Mouse (Mus musculus) liver, adult 2 months (tissue): Measurements from ENCODE around the gene C730034F03Rik. TPM values are rescaled to one million over a fixed set of nuclear protein-coding genes. Genes with fewer than 3 reads are reported as not detected.

ENCODE experiments used
- DNase-seq: peaks from one replicate; pipeline ENCODE4 v3.0.0-alpha.2; 2011; ENCODE audit warnings: low read depth, low spot score; ENCODE audit errors: extremely low read depth
- H3K27ac ChIP-seq: fragments of 200-500 bp; replicated peaks from 2 replicates; pipeline ENCODE4 v1.5.1; 2012; ENCODE audit warnings: low read depth, mild to moderate bottlenecking, control low read depth, inconsistent platforms, low read length; ENCODE audit not compliant: insufficient read depth
- H3K27me3 ChIP-seq: fragments of 200-500 bp; 2 replicates; pipeline ENCODE4 v1.6.1; 2012; ENCODE audit warnings: mild to moderate bottlenecking, moderate library complexity, low read length, inconsistent platforms; ENCODE audit not compliant: control insufficient read depth, insufficient read depth
- H3K36me3 ChIP-seq: fragments of 200-500 bp; 2 replicates; pipeline ENCODE4 v1.6.1; 2012; ENCODE audit warnings: low read length, inconsistent platforms; ENCODE audit not compliant: control insufficient read depth, insufficient read depth
- H3K4me1 ChIP-seq: fragments of 200-500 bp; 2 replicates; pipeline ENCODE4 v1.6.1; 2011; ENCODE audit warnings: low read length; ENCODE audit not compliant: control insufficient read depth, insufficient read depth
- H3K4me3 ChIP-seq: fragments of 200-500 bp; 2 replicates; pipeline ENCODE4 v1.5.1; 2011; ENCODE audit warnings: low read depth, mild to moderate bottlenecking, control low read depth, low read length, moderate library complexity; ENCODE audit not compliant: insufficient read depth
- H3K79me2 ChIP-seq: fragments of 200-500 bp; 2 replicates; pipeline ENCODE4 v1.6.1; 2012; ENCODE audit warnings: inconsistent platforms, mild to moderate bottlenecking, low read length, moderate library complexity; ENCODE audit not compliant: control insufficient read depth, insufficient read depth
- H3K9ac ChIP-seq: fragments of 200-500 bp; 2 replicates; pipeline ENCODE4 v1.6.1; 2012; ENCODE audit warnings: low read depth, mild to moderate bottlenecking, control low read depth, inconsistent platforms, low read length
- CTCF ChIP-seq: fragments of 200-500 bp; IDR thresholded peaks from 2 replicates; pipeline ENCODE4 v1.5.1; 2011; ENCODE audit warnings: low read depth, low read length, control low read depth
- POLR2A ChIP-seq: fragments of 200-500 bp; IDR thresholded peaks from 2 replicates; pipeline ENCODE4 v1.6.1; 2011; ENCODE audit warnings: low read length, control low read depth; ENCODE audit not compliant: insufficient read depth; ENCODE audit errors: extremely low read depth
- WGBS: fragments of 180-500 bp; shearing (Covaris S2); methylation state at CpG from one replicate; pipeline ENCODE4 v1.1.7; 2018; 5-methylcytosine and 5-hydroxymethylcytosine counted together
- polyA plus RNA-seq: library from polyadenylated mRNA; depleted of rRNA; stranded (reverse); fragments of >200 nt; gene quantifications from 2 replicates; pipeline ENCODE4 v1.2.3, GENCODE M21; 2012
- total RNA-seq: library from RNA; depleted of rRNA; stranded (reverse); fragments of >200 nt; gene quantifications from 2 replicates; pipeline ENCODE4 v1.2.3, GENCODE M21; 2014

Gene C730034F03Rik
- total and polyA plus RNA-seq, 2 experiments = 0.83 to 1.6 TPM

DNA sequence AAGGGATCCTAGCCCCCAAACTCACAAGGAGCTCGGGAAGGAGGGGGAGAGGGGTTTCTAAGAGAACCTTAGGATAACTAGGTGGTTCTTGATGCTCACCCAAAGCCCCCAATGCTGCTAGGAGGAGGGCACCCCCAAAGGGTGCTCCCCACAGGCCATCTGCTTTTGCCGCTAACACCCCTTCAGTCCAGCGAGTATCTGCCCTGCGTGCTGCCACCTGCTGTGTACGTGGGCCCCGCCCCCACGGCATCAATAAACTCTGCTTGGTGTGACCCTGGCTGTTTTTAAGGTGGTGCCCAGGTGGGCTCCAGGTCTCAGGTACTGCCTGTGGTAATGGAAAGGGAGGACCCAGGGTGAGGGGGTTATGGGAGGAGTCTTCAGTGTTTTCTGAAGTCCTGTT lies 32.8 kb downstream of the C730034F03Rik start:
- Histone ChIP-seq H3K4me3 (no peak overlapping the region), H3K79me2 (no peaks in the 10 kb centered on the region), H3K27me3 (peaks cover 8% of the 10 kb centered on the region; the same call in 1 of the 2 replicates), H3K27ac (no peak overlapping the region), H3K36me3 (no peaks in the 10 kb centered on the region), H3K4me1 (no peaks in the 10 kb centered on the region), H3K9ac (no peak overlapping the region)
- TF ChIP-seq POLR2A (no peak), CTCF (no peak)
- WGBS = 69% methylated on average over 7 of the region's 7 CpGs
- DNase-seq = no peak

DNA sequence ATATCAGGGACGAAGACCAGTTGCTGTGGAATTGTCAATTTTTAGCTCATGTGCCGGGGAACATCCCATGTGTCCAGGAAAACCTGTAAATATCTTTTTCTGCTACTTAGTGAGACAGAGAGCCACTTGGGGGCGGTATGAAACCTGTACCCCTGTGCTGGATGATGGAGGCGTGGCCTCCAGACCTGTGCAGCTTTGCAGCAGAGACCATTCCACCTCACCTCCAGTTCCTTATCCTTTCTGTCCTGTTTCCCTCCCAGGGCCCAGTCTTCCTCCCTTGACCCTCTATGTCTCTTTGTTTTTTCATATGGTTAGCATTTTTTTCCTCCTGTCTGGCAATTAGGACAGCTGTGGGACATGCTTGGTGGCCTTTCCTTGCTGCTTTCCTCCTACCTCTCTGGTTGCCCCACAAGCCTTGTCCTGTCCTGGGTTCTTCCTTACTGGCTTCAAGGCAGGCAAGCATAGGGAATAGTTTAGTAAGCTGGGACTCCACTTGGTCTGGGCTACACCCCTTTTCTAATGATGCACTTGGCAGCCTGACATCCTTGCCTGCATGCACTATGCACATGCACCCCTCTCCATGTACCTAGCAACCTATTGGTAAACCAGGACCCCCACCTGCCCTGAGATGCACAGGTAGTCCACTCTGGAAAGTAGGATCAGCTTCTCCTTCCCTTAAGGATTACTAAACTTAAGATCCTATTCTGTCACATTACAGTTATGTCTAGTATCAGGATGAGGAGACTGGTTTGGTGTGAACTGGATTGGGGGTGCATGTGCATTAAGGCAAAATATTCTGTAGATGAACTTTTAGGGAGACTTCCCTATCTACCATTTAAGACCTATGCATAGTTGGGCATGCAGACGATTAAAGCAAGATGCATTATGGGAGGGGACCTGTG lies 34.2 kb downstream of the C730034F03Rik start:
- H3K79me2 ChIP-seq = no peaks in the 10 kb centered on the region
- WGBS = 42% methylated on average over 5 of the region's 5 CpGs
- H3K36me3 ChIP-seq = no peaks in the 10 kb centered on the region
- no peaks in the 10 kb centered on the region for H3K4me1 ChIP-seq
- H3K9ac ChIP-seq = no peak overlapping the region
- H3K27ac ChIP-seq = no peak overlapping the region
- peaks cover 5% of the 10 kb centered on the region; the same call in 1 of the 2 replicates for H3K27me3 ChIP-seq
- peak; percentile 51 for TF ChIP-seq CTCF
- no peak for TF ChIP-seq POLR2A
- no peak overlapping the region for H3K4me3 ChIP-seq
- DNase-seq = no peak

DNA sequence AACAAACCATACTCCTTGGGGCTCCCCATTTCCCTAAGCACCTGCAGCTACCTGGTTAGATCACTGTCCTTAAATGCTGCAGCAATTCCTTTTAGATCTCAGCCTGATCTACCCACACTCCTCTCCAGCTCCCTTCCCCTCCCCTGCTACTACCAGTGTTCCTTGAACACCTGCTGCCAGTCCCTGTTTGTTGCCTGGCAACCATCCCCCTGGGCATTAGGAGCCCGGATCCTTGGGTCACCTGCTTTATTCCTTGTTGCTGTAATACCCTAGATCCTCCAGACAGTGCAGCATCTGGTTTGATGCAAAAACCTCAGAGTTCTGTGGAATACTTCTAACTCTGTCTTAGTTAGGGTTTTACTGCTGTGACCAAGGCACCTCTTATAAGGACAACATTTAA lies 35.7 kb downstream of the C730034F03Rik start:
- Histone ChIP-seq H3K4me3 (no peak overlapping the region), H3K27me3 (peaks cover 5% of the 10 kb centered on the region; the same call in 1 of the 2 replicates), H3K27ac (no peak overlapping the region), H3K4me1 (no peaks in the 10 kb centered on the region), H3K36me3 (no peaks in the 10 kb centered on the region), H3K9ac (no peak overlapping the region), H3K79me2 (no peaks in the 10 kb centered on the region)
- WGBS = 28% methylated on average over 1 of the region's 1 CpGs
- DNase-seq = no peak
- TF ChIP-seq CTCF = no peak
- no peak for TF ChIP-seq POLR2A

DNA sequence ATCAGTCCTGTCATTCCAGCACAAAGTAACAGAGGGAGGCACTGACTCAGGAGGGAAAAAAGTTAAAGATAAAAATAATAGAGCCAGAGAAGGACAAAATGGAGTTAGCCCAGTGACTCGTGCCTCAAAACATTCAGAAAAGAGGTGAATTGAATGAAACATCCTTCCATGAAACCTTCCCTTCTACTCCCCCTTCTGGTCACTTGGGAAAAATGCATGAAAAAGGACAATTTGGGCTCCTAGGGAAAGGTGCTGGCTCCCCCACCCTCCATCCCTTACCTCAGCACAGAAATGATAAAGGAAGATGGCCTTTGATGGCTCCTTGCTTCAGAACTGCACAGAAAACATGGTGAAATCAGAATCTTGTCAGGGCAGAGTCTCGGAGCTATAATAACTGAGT lies 39.2 kb downstream of the C730034F03Rik start:
- no peak overlapping the region for H3K9ac ChIP-seq
- peaks cover 4% of the 10 kb centered on the region; the same call in 1 of the 2 replicates for H3K4me1 ChIP-seq
- no peaks in the 10 kb centered on the region for H3K79me2 ChIP-seq
- no peak overlapping the region for H3K27ac ChIP-seq
- TF ChIP-seq CTCF = peak; percentile 58
- no peak for TF ChIP-seq POLR2A
- no peak overlapping the region for H3K4me3 ChIP-seq
- WGBS = 24% methylated on average over 2 of the region's 2 CpGs
- H3K36me3 ChIP-seq = no peaks in the 10 kb centered on the region
- no peaks in the 10 kb centered on the region for H3K27me3 ChIP-seq
- DNase-seq = peak; percentile 33

DNA sequence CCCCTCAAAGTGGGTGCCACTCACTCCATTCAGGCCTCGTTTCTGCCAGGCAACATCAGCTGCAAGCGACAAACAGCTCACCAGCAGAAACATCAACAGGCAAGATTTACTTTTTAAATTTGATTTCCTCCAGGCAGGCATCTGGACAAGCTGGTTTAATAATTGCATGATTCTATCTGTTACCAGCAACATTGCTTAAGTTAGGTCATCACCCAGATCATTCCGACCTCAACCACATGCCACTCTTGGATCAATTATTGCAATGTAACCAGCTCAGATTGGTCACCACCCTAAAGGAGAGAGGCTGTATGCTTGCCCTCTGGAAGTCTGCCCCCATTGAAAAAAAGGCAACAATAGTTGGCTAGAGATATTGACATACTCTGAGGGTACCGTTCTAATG lies 42.1 kb downstream of the C730034F03Rik start:
- no peak overlapping the region for H3K4me3 ChIP-seq
- H3K27me3 ChIP-seq = no peaks in the 10 kb centered on the region
- H3K4me1 ChIP-seq = peaks cover 8% of the 10 kb centered on the region
- no peaks in the 10 kb centered on the region for H3K36me3 ChIP-seq
- WGBS = 42% methylated on average over 4 of the region's 4 CpGs
- H3K79me2 ChIP-seq = no peaks in the 10 kb centered on the region
- no peak overlapping the region for H3K27ac ChIP-seq
- no peak overlapping the region for H3K9ac ChIP-seq
- TF ChIP-seq POLR2A = no peak
- no peak for TF ChIP-seq CTCF
- DNase-seq = peak; percentile 73

DNA sequence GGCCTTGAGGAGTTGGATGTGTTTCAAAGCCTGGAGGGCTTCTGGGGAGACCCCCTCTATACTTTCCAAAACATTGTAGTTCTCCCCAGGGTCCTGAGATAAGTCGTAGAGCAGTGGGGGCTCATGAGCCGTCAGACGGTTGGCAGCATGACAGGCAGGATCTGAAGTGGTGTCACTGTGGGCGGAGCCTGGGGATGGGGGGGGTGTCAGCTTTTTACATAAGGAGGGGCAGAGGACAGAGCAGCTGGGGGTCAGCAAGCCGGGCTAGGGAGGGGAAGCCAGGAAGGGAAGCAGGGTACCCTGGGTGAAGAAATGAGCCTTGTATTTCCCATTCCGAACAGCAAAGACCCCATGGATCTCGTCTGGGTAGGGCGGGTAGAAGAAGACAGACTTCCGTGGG lies 44.0 kb downstream of the C730034F03Rik start:
- DNase-seq = no peak
- no peaks in the 10 kb centered on the region for H3K36me3 ChIP-seq
- no peak overlapping the region for H3K4me3 ChIP-seq
- H3K27ac ChIP-seq = no peak overlapping the region
- H3K9ac ChIP-seq = no peak overlapping the region
- no peak for TF ChIP-seq CTCF
- TF ChIP-seq POLR2A = no peak
- 95% methylated on average over 9 of the region's 9 CpGs for WGBS
- no peaks in the 10 kb centered on the region for H3K27me3 ChIP-seq
- H3K79me2 ChIP-seq = no peaks in the 10 kb centered on the region
- peaks cover 13% of the 10 kb centered on the region for H3K4me1 ChIP-seq
